Mouse (Mus musculus) regulatory T cell (primary cell): Measurements from ENCODE around the gene Sertad3.
"Not testable (repeated sequence)": the region's sequence is repeated elsewhere in the genome, so short reads cannot be mapped to it uniquely, and the experiment has no call there.

ENCODE experiments used
- in situ Hi-C: fragments of 300-600 bp; cut with MboI, MseI; formaldehyde crosslinking; loops from one replicate; pipeline ENCODE4 v1.15.1; 2025; ENCODE audit warnings: high pct_unique_total_duplicates

The Sertad3 gene

GRCm38 (mm10) chr7:27490543-27491329 is 17.2 kb downstream of the Sertad3 start:
- in situ Hi-C loops = no loop called here

GRCm38 (mm10) chr7:27491856-27492255 is 18.3 kb downstream of the Sertad3 start:
- in situ Hi-C loops = no loop called here

- in situ Hi-C loops = no loop called here
These were observed 19.5 kb downstream of the Sertad3 start for GRCm38 (mm10) chr7:27493022-27493421.

GRCm38 (mm10) chr7:27493450-27493849 is 19.9 kb downstream of the Sertad3 start:
- in situ Hi-C loops = no loop called here

- in situ Hi-C loops = not testable (repeated sequence)
These were observed 21.2 kb downstream of the Sertad3 start for GRCm38 (mm10) chr7:27494659-27495367.

- in situ Hi-C loops = no loop called here
These were observed 25.5 kb downstream of the Sertad3 start, which contains the start of gene Prx for GRCm38 (mm10) chr7:27499036-27499435. Gene Prx (plus strand): TSS chr7:27499324.

- in situ Hi-C loops = no loop called here
These were observed 28.1 kb downstream of the Sertad3 start for GRCm38 (mm10) chr7:27501620-27502019.

GRCm38 (mm10) chr7:27506765-27507370 is 33.3 kb downstream of the Sertad3 start:
- in situ Hi-C loops = no loop called here

- in situ Hi-C loops = no loop called here
These were observed 34.4 kb downstream of the Sertad3 start for GRCm38 (mm10) chr7:27507711-27508647.

- in situ Hi-C loops = no loop called here
These were observed 35.1 kb downstream of the Sertad3 start for GRCm38 (mm10) chr7:27508648-27509005.

GRCm38 (mm10) chr7:27510809-27511208 is 37.2 kb downstream of the Sertad3 start:
- in situ Hi-C loops = no loop called here

GRCm38 (mm10) chr7:27514961-27515360 is 41.4 kb downstream of the Sertad3 start:
- in situ Hi-C loops = no loop called here

GRCm38 (mm10) chr7:27518314-27518713 is 44.7 kb downstream of the Sertad3 start:
- in situ Hi-C loops = no loop called here

GRCm38 (mm10) chr7:27520104-27520503 is 46.5 kb downstream of the Sertad3 start:
- in situ Hi-C loops = loop anchor here (5.0 kb wide), 1 partner anchor 83 kb away; no protein-coding TSS in a partner anchor

- in situ Hi-C loops = loop anchor here (5.0 kb wide), 1 partner anchor 83 kb away; no protein-coding TSS in a partner anchor
These were observed 47.0 kb downstream of the Sertad3 start for GRCm38 (mm10) chr7:27520599-27520998.

GRCm38 (mm10) chr7:27522967-27523366 is 49.4 kb downstream of the Sertad3 start, which contains the start of gene Hipk4:
Gene Hipk4 (plus strand): TSS chr7:27523267.
- in situ Hi-C loops = loop anchor here (5.0 kb wide), 1 partner anchor 86 kb away; no protein-coding TSS in a partner anchor

GRCm38 (mm10) chr7:27523805-27524204 is 50.2 kb downstream of the Sertad3 start:
- in situ Hi-C loops = loop anchor here (5.0 kb wide), 1 partner anchor 87 kb away; no protein-coding TSS in a partner anchor

- in situ Hi-C loops = no loop called here
These were observed 52.7 kb downstream of the Sertad3 start for GRCm38 (mm10) chr7:27526039-27526827.
